Comparison of ENCODE assay signal across 11 mouse cellular contexts in the genomic region with DNA sequence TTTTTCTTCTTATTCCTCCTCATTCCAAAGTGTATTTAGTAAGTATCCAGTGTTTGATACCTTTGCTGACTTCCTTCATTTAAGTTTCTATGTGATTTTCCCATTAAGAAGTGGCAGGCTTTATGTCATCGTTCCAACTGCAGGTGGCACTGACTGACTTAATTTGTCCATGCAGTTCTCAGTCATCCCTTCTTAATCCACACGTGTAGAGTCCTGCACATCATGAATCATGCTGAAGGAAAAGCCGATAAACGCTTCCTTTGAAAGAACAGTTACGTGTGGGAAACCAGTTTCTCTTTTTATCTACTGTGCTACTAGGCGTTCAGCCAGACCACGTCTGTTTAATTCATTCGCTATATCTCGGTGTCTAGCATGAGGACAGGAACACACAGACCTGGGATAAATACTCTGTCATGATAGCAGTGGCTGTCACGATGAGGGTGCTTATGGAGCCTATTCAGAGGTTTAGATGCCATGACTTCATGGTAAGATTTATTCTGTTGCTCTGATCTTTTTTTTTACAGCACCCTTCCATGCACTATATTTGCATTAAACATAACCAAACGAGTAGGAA.
DNase-seq lines count a peak whose midpoint lies in the region; ATAC-seq and TF ChIP-seq lines count a peak whose summit lies in the region.
"Had no signal": no experiment of that assay in that cellular context is flagged by ENCODE, and none has a peak within 500 bp of the region (broad histone marks: within the 10 kb centered on the region; RNA-seq: fewer than 3 reads in every experiment).

No protein-coding gene starts in this region.

- peak; percentile 11 for DNase-seq in heart, postnatal 0 days (ENCODE audit: low spot score)
- DNase-seq in heart, embryonic 10.5 days (ENCODE audit: low spot score) = no peak
- no peak for DNase-seq in neural tube, embryonic 10.5 days (ENCODE audit: extremely low spot score, low spot score)
- peak; percentile 8 to 10 for DNase-seq in layer of hippocampus, adult 2 months (ENCODE audit: low spot score in 2 of 2)
- no peak for DNase-seq in cerebellum, adult 18-20 months
- DNase-seq in gastrocnemius, postnatal 10 days = no peak
- DNase-seq: kidney, postnatal 36 days; liver, postnatal 0 days had no signal

- H3K9ac ChIP-seq in heart, postnatal 0 days (replicated peaks; ENCODE audit: low read depth, low read length) = no peak overlapping the region
- no peak overlapping the region for H3K9ac ChIP-seq in neural tube, embryonic 15.5 days (replicated peaks)
- no peak overlapping the region for H3K9ac ChIP-seq in stomach, embryonic 16.5 days (ENCODE audit: low read length)
- H3K9ac ChIP-seq: forebrain, embryonic 15.5 days; liver, postnatal 0 days had no signal

- no peak for TF ChIP-seq EP300 in heart, postnatal 0 days (IDR thresholded peaks at IDR 0.05; ENCODE audit: low read depth)

- H3K27ac ChIP-seq in heart, postnatal 0 days (ENCODE audit: low read depth) = no peak overlapping the region
- H3K27ac ChIP-seq in heart, embryonic 10.5 days = no peak overlapping the region
- H3K27ac ChIP-seq in neural tube, embryonic 15.5 days (replicated peaks) = no peak overlapping the region
- H3K27ac ChIP-seq in layer of hippocampus, adult 2 months = no peak overlapping the region
- no peak overlapping the region for H3K27ac ChIP-seq in stomach, embryonic 16.5 days (ENCODE audit: low read length)
- H3K27ac ChIP-seq: forebrain, embryonic 15.5 days had no signal

- H3K4me2 ChIP-seq in heart, postnatal 0 days (ENCODE audit: low read depth, low read length) = peak overlapping the region; percentile 32
- H3K4me2 ChIP-seq in neural tube, embryonic 15.5 days = peak overlapping the region; percentile 25; the same call in 1 of the 2 replicates
- peak overlapping the region; percentile 34; the same call in 1 of the 2 replicates for H3K4me2 ChIP-seq in stomach, embryonic 16.5 days (ENCODE audit: low read depth, low read length)
- H3K4me2 ChIP-seq: forebrain, embryonic 15.5 days had no signal

- no peaks in the 10 kb centered on the region for H3K36me3 ChIP-seq in heart, postnatal 0 days (replicated peaks; ENCODE audit: control insufficient read depth, insufficient read depth, low read length)
- H3K36me3 ChIP-seq in heart, embryonic 10.5 days = no peaks in the 10 kb centered on the region
- H3K36me3 ChIP-seq in neural tube, embryonic 15.5 days = no peaks in the 10 kb centered on the region
- H3K36me3 ChIP-seq in stomach, embryonic 16.5 days (ENCODE audit: control insufficient read depth, insufficient read depth, low read length) = no peaks in the 10 kb centered on the region
- H3K36me3 ChIP-seq: forebrain, embryonic 15.5 days had no signal

- no peaks in the 10 kb centered on the region for H3K4me1 ChIP-seq in heart, postnatal 0 days (ENCODE audit: control insufficient read depth, insufficient read depth)
- no peaks in the 10 kb centered on the region for H3K4me1 ChIP-seq in heart, embryonic 10.5 days
- H3K4me1 ChIP-seq in neural tube, embryonic 15.5 days = no peaks in the 10 kb centered on the region
- no peaks in the 10 kb centered on the region; the same call in 1 of the 2 replicates for H3K4me1 ChIP-seq in stomach, embryonic 16.5 days (ENCODE audit: control insufficient read depth, insufficient read depth, low read length)
- H3K4me1 ChIP-seq: forebrain, embryonic 15.5 days had no signal

- 30% methylated on average over 11 of the region's 11 CpGs for WGBS in heart, postnatal 0 days
- 57% methylated on average over 11 of the region's 11 CpGs for WGBS in heart, embryonic 10.5 days
- 56% methylated on average over 11 of the region's 11 CpGs for WGBS in neural tube, embryonic 15.5 days
- WGBS in stomach, embryonic 16.5 days = 36% methylated on average over 11 of the region's 11 CpGs

- peak; percentile 34 for TF ChIP-seq CTCF in heart, postnatal 0 days (IDR thresholded peaks at IDR 0.05; ENCODE audit: low read depth)
- TF ChIP-seq CTCF in layer of hippocampus, adult 2 months (conservative IDR thresholded peaks at IDR 0.05) = peak; percentile 71

- no peak overlapping the region for H3K4me3 ChIP-seq in heart, postnatal 0 days (ENCODE audit: low read depth, low read length)
- no peak overlapping the region for H3K4me3 ChIP-seq in heart, embryonic 10.5 days
- H3K4me3 ChIP-seq in neural tube, embryonic 15.5 days (replicated peaks) = no peak overlapping the region
- peak overlapping the region; percentile 0; the same call in 1 of the 2 replicates for H3K4me3 ChIP-seq in layer of hippocampus, adult 2 months
- no peak overlapping the region for H3K4me3 ChIP-seq in stomach, embryonic 16.5 days (replicated peaks; ENCODE audit: low read length)
- H3K4me3 ChIP-seq: forebrain, embryonic 15.5 days had no signal

- H3K9me3 ChIP-seq in heart, postnatal 0 days (replicated peaks; ENCODE audit: control insufficient read depth, low read length) = no peaks in the 10 kb centered on the region
- H3K9me3 ChIP-seq in heart, embryonic 10.5 days = no peaks in the 10 kb centered on the region
- no peaks in the 10 kb centered on the region for H3K9me3 ChIP-seq in neural tube, embryonic 15.5 days (replicated peaks)
- no peaks in the 10 kb centered on the region for H3K9me3 ChIP-seq in stomach, embryonic 16.5 days (replicated peaks; ENCODE audit: control insufficient read depth, low read length)
- H3K9me3 ChIP-seq: forebrain, embryonic 15.5 days had no signal

- no peaks in the 10 kb centered on the region for H3K27me3 ChIP-seq in heart, postnatal 0 days (ENCODE audit: control insufficient read depth, insufficient read depth, low read length)
- no peaks in the 10 kb centered on the region for H3K27me3 ChIP-seq in heart, embryonic 10.5 days (ENCODE audit: insufficient read depth, poor library complexity, severe bottlenecking)
- no peaks in the 10 kb centered on the region for H3K27me3 ChIP-seq in neural tube, embryonic 15.5 days (replicated peaks)
- no peaks in the 10 kb centered on the region for H3K27me3 ChIP-seq in stomach, embryonic 16.5 days (ENCODE audit: control insufficient read depth, insufficient read depth, low read length)
- H3K27me3 ChIP-seq: forebrain, embryonic 15.5 days had no signal

- no peak for ATAC-seq in heart, postnatal 0 days (ENCODE audit: insufficient read depth, low read depth)
- ATAC-seq in neural tube, embryonic 15.5 days (ENCODE audit: low FRiP score) = no peak
- ATAC-seq in stomach, embryonic 16.5 days (ENCODE audit: insufficient read depth, low FRiP score) = no peak
- ATAC-seq: forebrain, embryonic 15.5 days; liver, postnatal 0 days had no signal

Comparison
In these comparisons a context has a peak if more than half of its experiments do, and no peak if none do; other contexts are left out.
1. DNase-seq: peak in heart, postnatal 0 days (single experiment) and layer of hippocampus, adult 2 months (2 of 2); none in heart, embryonic 10.5 days (single experiment), neural tube, embryonic 10.5 days (single experiment), cerebellum, adult 18-20 months (0 of 2) and gastrocnemius, postnatal 10 days (single experiment).
2. Peak in every context shown above with its lines, with median percentiles within 50 percentile points of each other: H3K4me2 ChIP-seq.